Mouse (Mus musculus) cortical plate, adult 2 months (tissue): ENCODE results near the gene Prtg. TPM values are rescaled to one million over a fixed set of nuclear protein-coding genes. Genes with fewer than 3 reads are reported as not detected.

Source experiments
- H3K27ac ChIP-seq: fragments of 200-500 bp; 2 replicates; pipeline ENCODE4 v1.5.1; 2012; ENCODE audit warnings: low read length, control low read depth, inconsistent platforms; ENCODE audit not compliant: insufficient read depth
- H3K4me1 ChIP-seq: fragments of 200-500 bp; 2 replicates; pipeline ENCODE4 v1.6.1; 2011; ENCODE audit warnings: low read length; ENCODE audit not compliant: control insufficient read depth, insufficient read depth
- H3K4me3 ChIP-seq: fragments of 200-500 bp; 2 replicates; pipeline ENCODE4 v1.5.1; 2011; ENCODE audit warnings: mild to moderate bottlenecking, low read length, control low read depth; ENCODE audit not compliant: insufficient read depth
- CTCF ChIP-seq: fragments of 200-500 bp; IDR thresholded peaks from 2 replicates; pipeline ENCODE4 v1.5.1; 2011; ENCODE audit warnings: mild to moderate bottlenecking, control low read depth, low read length; ENCODE audit not compliant: insufficient read depth; ENCODE audit errors: extremely low read depth
- POLR2A ChIP-seq: fragments of 200-500 bp; IDR thresholded peaks from 2 replicates; pipeline ENCODE4 v1.6.1; 2011; ENCODE audit warnings: mild to moderate bottlenecking, low read length, control low read depth; ENCODE audit not compliant: insufficient read depth; ENCODE audit errors: extremely low read depth
- polyA plus RNA-seq: library from polyadenylated mRNA; depleted of rRNA; stranded (reverse); fragments of >200 nt; gene quantifications from 2 replicates; pipeline ENCODE4 v1.2.3, GENCODE M21; 2012; rRNA removed

Gene Prtg
- polyA plus RNA-seq, 1 experiment: 0.84 TPM

DNA sequence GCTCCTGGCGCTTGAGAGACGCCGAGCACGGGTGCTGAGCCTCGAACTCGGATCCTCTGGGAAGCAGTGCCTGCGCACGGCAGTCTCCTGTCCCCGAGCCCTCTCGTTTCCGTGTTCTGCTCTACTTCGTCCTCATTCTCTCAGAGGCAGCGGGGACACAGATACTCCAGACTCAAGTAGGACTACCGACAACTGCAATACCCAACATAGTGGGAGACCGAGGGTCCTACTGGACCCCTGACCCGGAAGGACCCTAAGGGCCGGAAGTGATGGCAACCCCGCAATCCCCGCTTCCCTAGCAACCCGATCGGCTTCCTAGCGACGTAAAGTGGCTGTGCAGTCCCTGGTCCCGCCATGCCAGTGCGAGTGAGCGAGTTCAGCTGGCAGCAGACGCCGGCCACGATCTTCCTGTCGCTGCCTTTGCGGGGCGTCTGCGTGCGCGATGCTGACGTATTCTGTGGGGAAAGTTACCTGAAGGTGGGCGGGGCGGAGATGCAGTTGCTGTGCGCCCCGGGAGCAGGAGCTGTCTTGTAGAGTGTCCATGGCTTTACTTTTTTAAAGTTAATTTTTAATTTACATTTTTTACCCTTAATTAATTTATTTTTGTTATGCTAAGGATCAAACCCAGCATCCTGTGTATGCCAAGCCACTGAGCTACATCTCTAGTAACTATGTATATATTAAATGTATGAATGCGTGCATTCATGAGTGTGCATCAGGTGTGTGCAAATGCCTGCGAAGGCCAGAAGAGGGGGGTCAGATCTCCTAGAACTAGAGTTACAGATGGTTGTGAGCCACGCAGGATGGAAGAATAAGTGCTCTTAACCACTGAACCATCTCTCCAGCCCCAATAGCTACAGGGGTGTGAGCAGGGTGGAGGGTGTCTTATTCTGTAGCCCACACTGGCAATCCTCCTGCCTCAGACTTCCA is 152.1 kb downstream of the Prtg start, which contains the start of the genes Dyx1c1 and Gm44503:
TSS of gene Dyx1c1 (plus strand) at position 265 of the 930 bp plus-strand sequence.
TSS of gene Gm44503 (plus strand) at position 332 of the 930 bp plus-strand sequence.
- TF ChIP-seq CTCF (no peak), POLR2A (peak; percentile 49; the same call in 1 of the 2 replicates)
- H3K4me1 ChIP-seq: no peaks in the 10 kb centered on the region
- peak within 1 kb of the TSS; percentile 47 for H3K4me3 ChIP-seq
- no peak within 1 kb of the TSS for H3K27ac ChIP-seq

DNA sequence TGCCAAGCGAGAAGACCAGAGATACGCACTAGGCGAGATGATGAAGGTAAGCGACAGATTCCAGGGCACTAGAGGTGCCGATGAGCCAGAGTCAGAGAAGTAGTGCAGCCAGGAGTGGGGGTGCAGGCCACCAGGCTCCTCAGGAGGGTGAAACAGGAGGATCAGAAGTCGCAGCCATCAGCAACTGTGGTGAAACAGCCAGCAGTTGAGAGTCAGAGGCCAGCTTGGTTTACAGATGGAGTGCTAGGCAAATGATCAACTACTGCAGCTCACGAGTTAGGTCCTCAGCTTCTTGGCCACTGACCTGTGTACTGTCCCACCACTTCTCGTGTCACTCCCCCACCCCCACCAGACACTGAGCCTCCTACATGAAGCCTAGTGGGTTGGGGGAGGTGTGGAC is 154.7 kb downstream of the Prtg start:
- TF ChIP-seq CTCF: no peak
- no peak for TF ChIP-seq POLR2A
- Histone ChIP-seq H3K4me3 (no peak overlapping the region), H3K4me1 (no peaks in the 10 kb centered on the region), H3K27ac (no peak overlapping the region)

DNA sequence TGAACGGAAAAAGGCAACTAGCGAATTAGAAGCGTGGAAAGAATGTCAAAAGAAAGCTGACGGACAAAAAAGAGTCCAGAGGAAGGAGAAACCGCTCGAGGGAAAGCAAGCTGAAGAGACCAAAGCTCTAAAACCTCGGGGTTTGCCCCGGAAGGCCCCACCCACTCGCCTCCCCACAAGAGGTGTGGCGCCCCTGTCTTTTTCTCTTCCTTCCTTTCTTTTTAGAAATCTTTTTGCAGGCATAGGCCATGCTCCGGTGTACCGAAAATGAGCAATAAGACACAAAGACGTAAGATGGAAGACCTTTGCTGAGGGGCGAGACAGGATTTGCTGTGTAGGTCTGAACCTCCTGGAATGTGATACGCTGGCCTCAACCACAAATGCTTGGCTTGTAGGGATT is 155.3 kb downstream of the Prtg start:
- Histone ChIP-seq H3K4me1 (no peaks in the 10 kb centered on the region), H3K4me3 (no peak overlapping the region), H3K27ac (no peak overlapping the region)
- no peak for TF ChIP-seq POLR2A
- no peak for TF ChIP-seq CTCF

Other genes starting within 250 kb of the Prtg start
- gene Nedd4, start 144.5 kb upstream of the Prtg start, polyA plus RNA-seq: 207 and 216 TPM in 2 replicates
- 7.7 and 8.5 TPM in 2 replicates for gene Pygo1, start 118.8 kb downstream of the Prtg start, polyA plus RNA-seq
- gene Dyx1c1, start 151.9 kb downstream of the Prtg start, polyA plus RNA-seq: 1.7 and 2.0 TPM in 2 replicates
- gene Gm44503, start 152.0 kb downstream of the Prtg start, polyA plus RNA-seq: not detected in 2 replicates
- 16.6 and 18.3 TPM in 2 replicates for gene Ccpg1os, start 178.5 kb downstream of the Prtg start, polyA plus RNA-seq
- 70.8 and 81.8 TPM in 2 replicates for gene Ccpg1, start 178.6 kb downstream of the Prtg start, polyA plus RNA-seq
- 17.0 and 20.1 TPM in 2 replicates for gene Pigb, start 233.5 kb downstream of the Prtg start, polyA plus RNA-seq
- 2.8 and 3.0 TPM in 2 replicates for gene Rab27a, start 238.0 kb downstream of the Prtg start, polyA plus RNA-seq